ENCODE assay signal across 8 mouse cellular contexts in the genomic region with DNA sequence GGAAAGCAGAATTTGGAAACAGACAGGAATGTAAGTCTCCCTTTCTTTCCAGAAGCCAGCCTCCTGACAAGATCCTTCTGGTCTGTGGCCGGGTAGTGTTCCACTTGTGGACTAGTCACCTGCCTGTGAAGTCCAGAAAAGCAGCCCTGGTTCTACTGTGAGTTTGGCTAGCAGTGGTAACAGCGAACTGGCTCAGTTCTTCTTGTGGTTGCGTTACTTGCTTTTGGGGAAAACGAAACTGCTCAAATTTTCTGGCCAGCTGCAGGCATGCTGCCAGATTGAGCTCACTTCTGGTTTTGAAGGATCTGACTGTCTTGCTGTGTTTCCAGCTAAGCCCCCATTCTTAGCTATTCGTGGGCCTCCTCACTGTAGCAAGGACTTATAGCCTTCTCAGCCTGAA. TPM values are rescaled to one million over a fixed set of nuclear protein-coding genes. Genes with fewer than 3 reads are reported as not detected.
DNase-seq lines count a peak whose midpoint lies in the region; ATAC-seq and TF ChIP-seq lines count a peak whose summit lies in the region.

TSS of gene Slfn8 (minus strand) at position 190 of the 400 bp plus-strand sequence.

- TF ChIP-seq POLR2A in bone marrow macrophage, adult 2 months (IDR thresholded peaks at IDR 0.05; ENCODE audit: borderline replicate concordance, low read depth, low read length), result no peak

- H3K4me1 ChIP-seq in embryonic facial prominence, embryonic 14.5 days (ENCODE audit: control insufficient read depth, insufficient read depth, low read length), result no peaks in the 10 kb centered on the region
- no peaks in the 10 kb centered on the region for H3K4me1 ChIP-seq in embryonic facial prominence, embryonic 10.5 days
- peaks cover 9% of the 10 kb centered on the region for H3K4me1 ChIP-seq in bone marrow macrophage, adult 2 months (ENCODE audit: control insufficient read depth, insufficient read depth, low read length)
- no peaks in the 10 kb centered on the region for H3K4me1 ChIP-seq in forebrain, embryonic 12.5 days

- no peaks in the 10 kb centered on the region for H3K9me3 ChIP-seq in embryonic facial prominence, embryonic 14.5 days (ENCODE audit: control insufficient read depth, low read length)
- H3K9me3 ChIP-seq in embryonic facial prominence, embryonic 10.5 days, result no peaks in the 10 kb centered on the region
- no peaks in the 10 kb centered on the region for H3K9me3 ChIP-seq in forebrain, embryonic 12.5 days

- no peak for ATAC-seq in embryonic facial prominence, embryonic 14.5 days (ENCODE audit: low read depth)
- ATAC-seq in hematopoietic stem cell, adult 5-6 weeks (replicated peaks in 1 of 2; ENCODE audit: insufficient read depth in 1 of 2, low FRiP score in 2 of 2, low TSS enrichment in 1 of 2, low read depth in 1 of 2, poor library complexity in 2 of 2, severe bottlenecking in 2 of 2), result peak; percentile 60 to 68
- no peak for ATAC-seq in forebrain, embryonic 12.5 days (ENCODE audit: low FRiP score)

- no peak for TF ChIP-seq CTCF in bone marrow macrophage, adult 2 months (IDR thresholded peaks at IDR 0.05; ENCODE audit: low read depth, low read length)

- H3K27ac ChIP-seq in embryonic facial prominence, embryonic 14.5 days (replicated peaks; ENCODE audit: low read depth, low read length), result no peak within 1 kb of the TSS
- no peak within 1 kb of the TSS for H3K27ac ChIP-seq in embryonic facial prominence, embryonic 10.5 days (replicated peaks)
- peak within 1 kb of the TSS; percentile 96 for H3K27ac ChIP-seq in bone marrow macrophage, adult 2 months (ENCODE audit: insufficient read depth, low read depth, low read length)
- no peak within 1 kb of the TSS for H3K27ac ChIP-seq in forebrain, embryonic 12.5 days

- no peaks in the 10 kb centered on the region for H3K36me3 ChIP-seq in embryonic facial prominence, embryonic 14.5 days (ENCODE audit: control insufficient read depth, insufficient read depth, low read length)
- no peaks in the 10 kb centered on the region for H3K36me3 ChIP-seq in embryonic facial prominence, embryonic 10.5 days (replicated peaks)
- H3K36me3 ChIP-seq in forebrain, embryonic 12.5 days (replicated peaks), result no peaks in the 10 kb centered on the region

- peak; percentile 50 for DNase-seq in embryonic facial prominence, embryonic 14.5 days (ENCODE audit: low spot score)
- DNase-seq in embryonic facial prominence, embryonic 10.5 days (ENCODE audit: low spot score), result no peak
- peak; percentile 9 for DNase-seq in 3134 (ENCODE audit: extremely low read depth, insufficient read length, low spot score)
- DNase-seq in naive thymus-derived CD4-positive, alpha-beta T cell, adult 2 months (ENCODE audit: low read depth), result peak; percentile 83
- no peak for DNase-seq in testis, postnatal 10 days (ENCODE audit: low spot score)

- WGBS in embryonic facial prominence, embryonic 14.5 days, result 56% methylated on average over 5 of the region's 5 CpGs
- 84% methylated on average over 5 of the region's 5 CpGs for WGBS in embryonic facial prominence, embryonic 10.5 days
- WGBS in forebrain, embryonic 12.5 days, result 76% methylated on average over 5 of the region's 5 CpGs

- H3K27me3 ChIP-seq in embryonic facial prominence, embryonic 14.5 days (replicated peaks; ENCODE audit: control insufficient read depth, insufficient read depth, low read length), result no peaks in the 10 kb centered on the region
- H3K27me3 ChIP-seq in embryonic facial prominence, embryonic 10.5 days (replicated peaks; ENCODE audit: low read depth, poor library complexity, severe bottlenecking), result no peaks in the 10 kb centered on the region
- H3K27me3 ChIP-seq in forebrain, embryonic 12.5 days, result no peaks in the 10 kb centered on the region

- no peak within 1 kb of the TSS; the same call in 1 of the 2 replicates for H3K4me2 ChIP-seq in embryonic facial prominence, embryonic 14.5 days (ENCODE audit: low read depth, low read length)
- no peak within 1 kb of the TSS for H3K4me2 ChIP-seq in forebrain, embryonic 12.5 days

- no peak within 1 kb of the TSS for H3K9ac ChIP-seq in embryonic facial prominence, embryonic 14.5 days (ENCODE audit: low read depth, low read length)
- no peak within 1 kb of the TSS for H3K9ac ChIP-seq in forebrain, embryonic 12.5 days

- no peak within 1 kb of the TSS for H3K4me3 ChIP-seq in embryonic facial prominence, embryonic 14.5 days (ENCODE audit: low read depth, low read length)
- H3K4me3 ChIP-seq in embryonic facial prominence, embryonic 10.5 days, result no peak within 1 kb of the TSS
- H3K4me3 ChIP-seq in bone marrow macrophage, adult 2 months (ENCODE audit: insufficient read depth, low read length), result peak within 1 kb of the TSS; percentile 62
- no peak within 1 kb of the TSS for H3K4me3 ChIP-seq in forebrain, embryonic 12.5 days (replicated peaks)

RNA-seq across cellular contexts. Expression of gene Slfn8, which starts in this region (rescaled TPM):
- polyA plus RNA-seq in embryonic facial prominence, embryonic 14.5 days (2014; fragmentation: Nextera tagmentation; extraction: Ambion mirVana), result 1.0 and 1.4 TPM in 2 replicates
- 0.11 and 0.14 TPM in 2 replicates for polyA plus RNA-seq in embryonic facial prominence, embryonic 10.5 days (2016; fragmentation: Nextera tagmentation; extraction: Ambion mirVana)
- polyA plus RNA-seq in bone marrow macrophage, adult 2 months (2012; ENCODE audit: insufficient read depth, insufficient read length, missing spikeins), result 63.6 and 69.5 TPM in 2 replicates
- 44.3 and 56.4 TPM in 2 replicates for total RNA-seq in hematopoietic stem cell, adult 5-6 weeks (2017)
- 0.21 and 0.37 TPM in 2 replicates for polyA plus RNA-seq in forebrain, embryonic 12.5 days (2016; fragmentation: Nextera tagmentation; extraction: Ambion mirVana)

Comparison
In these comparisons a context has a peak if more than half of its experiments do, and no peak if none do; other contexts are left out.
1. RNA of gene Slfn8 (polyA plus RNA-seq): 63.6 to 69.5 TPM in bone marrow macrophage, adult 2 months; 1.0 to 1.4 TPM in embryonic facial prominence, embryonic 14.5 days, 0.21 to 0.37 TPM in forebrain, embryonic 12.5 days and 0.11 to 0.14 TPM in embryonic facial prominence, embryonic 10.5 days; every median in the first group is over 10 times any median in the second.
2. DNase-seq: peak in embryonic facial prominence, embryonic 14.5 days (single experiment), 3134 (single experiment) and naive thymus-derived CD4-positive, alpha-beta T cell, adult 2 months (single experiment); none in embryonic facial prominence, embryonic 10.5 days (single experiment) and testis, postnatal 10 days (single experiment).
3. ATAC-seq: peak in hematopoietic stem cell, adult 5-6 weeks (2 of 2); none in embryonic facial prominence, embryonic 14.5 days (single experiment) and forebrain, embryonic 12.5 days (single experiment).